Mouse (Mus musculus) hindbrain, embryonic 16.5 days (tissue): Measurements from ENCODE around the gene Gm44511. TPM values are rescaled to one million over a fixed set of nuclear protein-coding genes. Genes with fewer than 3 reads are reported as not detected.
"Not testable (repeated sequence)": the region's sequence is repeated elsewhere in the genome, so short reads cannot be mapped to it uniquely, and the experiment has no call there.

Source experiments
- ATAC-seq: fragments of 200-750 bp; cut with Nextera tagmentation; 2 replicates; pipeline ENCODE4 v1.8.0; 2017; ENCODE audit warnings: moderate TSS enrichment, moderate library complexity
- H3K27ac ChIP-seq: fragments of 300-500 bp; sonication (generic); 2 replicates; pipeline ENCODE4 v1.5.1; 2014; ENCODE audit warnings: low read depth, mild to moderate bottlenecking, control low read depth, low read length, moderate library complexity
- H3K27me3 ChIP-seq: fragments of 300-500 bp; sonication (generic); replicated peaks from 2 replicates; pipeline ENCODE4 v1.6.1; 2014; ENCODE audit warnings: low read length; ENCODE audit not compliant: control insufficient read depth, insufficient read depth
- H3K36me3 ChIP-seq: fragments of 300-500 bp; sonication (generic); 2 replicates; pipeline ENCODE4 v1.6.1; 2014; ENCODE audit warnings: mild to moderate bottlenecking, low read length, moderate library complexity, mixed read lengths; ENCODE audit not compliant: control insufficient read depth, insufficient read depth
- H3K4me1 ChIP-seq: fragments of 300-500 bp; sonication (generic); 2 replicates; pipeline ENCODE4 v1.6.1; 2014; ENCODE audit warnings: low read depth, low read length; ENCODE audit not compliant: control insufficient read depth, insufficient read depth
- H3K4me2 ChIP-seq: fragments of 300-500 bp; sonication (generic); 2 replicates; pipeline ENCODE4 v1.6.1; 2014; ENCODE audit warnings: mild to moderate bottlenecking, low read length, control low read depth, moderate library complexity
- H3K4me3 ChIP-seq: fragments of 300-500 bp; sonication (generic); 2 replicates; pipeline ENCODE4 v1.5.1; 2014; ENCODE audit warnings: mild to moderate bottlenecking, low read length, control low read depth, moderate library complexity
- H3K9ac ChIP-seq: fragments of 300-500 bp; sonication (generic); 2 replicates; pipeline ENCODE4 v1.6.1; 2014; ENCODE audit warnings: low read depth, mild to moderate bottlenecking, control low read depth, low read length, moderate library complexity
- H3K9me3 ChIP-seq: fragments of 300-500 bp; sonication (generic); 2 replicates; pipeline ENCODE4 v1.6.1; 2014; ENCODE audit warnings: mild to moderate bottlenecking, low read length, moderate library complexity; ENCODE audit not compliant: control insufficient read depth
- WGBS: fragments of 180-500 bp; shearing (Covaris S2); extraction: QIAGEN DNeasy Blood & Tissue Kit; methylation state at CpG from one replicate; pipeline ENCODE4 v1.1.7; 2014; 5-methylcytosine and 5-hydroxymethylcytosine counted together
- polyA plus RNA-seq: library from polyadenylated mRNA; unstranded; fragments of >200 nt; fragmentation: Nextera tagmentation; extraction: Ambion mirVana; gene quantifications from 2 replicates; pipeline ENCODE4 v1.2.1, GENCODE M21; 2015

The Gm44511 gene
- polyA plus RNA-seq, 1 experiment from 2014 or later = not detected

DNA sequence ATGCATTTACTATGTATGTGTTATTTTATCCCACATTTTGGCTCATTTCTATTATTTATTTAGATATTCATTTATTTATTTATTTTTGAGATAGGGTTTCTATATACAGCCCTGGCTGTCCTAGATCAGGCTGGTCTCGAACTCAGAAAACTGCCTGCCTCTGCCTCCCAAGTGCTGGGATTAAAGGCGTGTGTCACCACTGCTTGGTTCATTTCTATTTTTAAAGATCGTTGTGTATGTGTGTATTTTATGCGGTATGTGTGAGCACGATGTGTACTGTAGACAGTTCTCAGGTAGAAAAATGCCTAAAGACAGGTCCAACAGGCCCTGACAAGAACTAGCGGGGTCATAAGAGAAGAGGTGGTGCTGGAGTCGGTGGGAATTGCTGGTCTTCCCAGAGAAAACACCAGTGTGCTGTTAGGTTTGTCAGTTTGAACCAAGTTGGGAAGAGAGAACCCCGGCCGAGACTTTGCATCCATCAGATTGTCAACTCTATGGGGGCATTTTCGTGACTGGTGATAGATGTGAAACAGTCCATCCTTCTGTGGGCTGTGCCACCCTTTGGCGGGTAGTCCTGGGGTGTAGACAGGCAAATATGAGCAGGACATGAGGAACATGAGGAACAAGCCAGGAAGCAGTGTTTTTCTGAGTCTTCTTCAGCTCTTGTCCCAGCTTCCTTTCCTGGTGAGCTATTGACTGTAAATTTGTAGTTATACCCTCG lies 28.8 kb downstream of the Gm44511 start:
- Histone ChIP-seq H3K9ac (peak overlapping the region; percentile 61), H3K27ac (peak overlapping the region; percentile 30; the same call in 1 of the 2 replicates)
- WGBS = 77% methylated on average over 12 of the region's 12 CpGs

GRCm38 (mm10) chr6:128796321-128796955 lies 29.7 kb downstream of the Gm44511 start:
- no peak overlapping the region for H3K4me3 ChIP-seq
- H3K9ac ChIP-seq = no peak overlapping the region
- no peaks in the 10 kb centered on the region for H3K27me3 ChIP-seq
- WGBS = 80% methylated on average over 8 of the region's 8 CpGs
- H3K4me1 ChIP-seq = peaks cover 11% of the 10 kb centered on the region
- no peak overlapping the region for H3K27ac ChIP-seq
- H3K9me3 ChIP-seq = no peaks in the 10 kb centered on the region
- H3K4me2 ChIP-seq = no peak overlapping the region
- ATAC-seq = no peak
- H3K36me3 ChIP-seq = no peaks in the 10 kb centered on the region

More for the DNA sequence above, 28.8 kb downstream of the Gm44511 start:
- Histone ChIP-seq H3K4me3 (peak overlapping the region; percentile 58), H3K9me3 (no peaks in the 10 kb centered on the region), H3K36me3 (no peaks in the 10 kb centered on the region), H3K4me1 (peaks cover 11% of the 10 kb centered on the region), H3K4me2 (peak overlapping the region; percentile 82), H3K27me3 (no peaks in the 10 kb centered on the region)
- no peak for ATAC-seq

GRCm38 (mm10) chr6:128793734-128794133 lies 32.4 kb downstream of the Gm44511 start:
- H3K4me2 ChIP-seq = no peak overlapping the region
- no peak for ATAC-seq
- 56% methylated on average over 6 of the region's 6 CpGs for WGBS

GRCm38 (mm10) chr6:128790491-128790994 lies 35.6 kb downstream of the Gm44511 start:
- ATAC-seq, H3K9me3 ChIP-seq, H3K4me3 ChIP-seq, H3K36me3 ChIP-seq, H3K27me3 ChIP-seq, H3K4me1 ChIP-seq, H3K9ac ChIP-seq, H3K4me2 ChIP-seq, H3K27ac ChIP-seq: not testable (repeated sequence)
- WGBS = 84% methylated on average over 4 of the region's 4 CpGs

More at GRCm38 (mm10) chr6:128793734-128794133, 32.4 kb downstream of the Gm44511 start:
- H3K4me3 ChIP-seq = no peak overlapping the region
- peaks cover 11% of the 10 kb centered on the region for H3K4me1 ChIP-seq
- H3K27ac ChIP-seq = no peak overlapping the region
- H3K9ac ChIP-seq = no peak overlapping the region
- H3K36me3 ChIP-seq = no peaks in the 10 kb centered on the region
- no peaks in the 10 kb centered on the region for H3K9me3 ChIP-seq
- H3K27me3 ChIP-seq = no peaks in the 10 kb centered on the region

- no peak within 1 kb of the TSS for H3K4me2 ChIP-seq
- H3K36me3 ChIP-seq = no peaks in the 10 kb centered on the region
- H3K4me1 ChIP-seq = no peaks in the 10 kb centered on the region
- no peaks in the 10 kb centered on the region for H3K9me3 ChIP-seq
- no peak within 1 kb of the TSS for H3K9ac ChIP-seq
- ATAC-seq = no peak
- H3K27ac ChIP-seq = no peak within 1 kb of the TSS
- no peaks in the 10 kb centered on the region for H3K27me3 ChIP-seq
- 92% methylated on average over 2 of the region's 2 CpGs for WGBS
- no peak within 1 kb of the TSS for H3K4me3 ChIP-seq
Measured at GRCm38 (mm10) chr6:128789115-128789514, 37.0 kb downstream of the Gm44511 start, which contains the start of gene Klrb1c. Gene Klrb1c, minus strand, starts transcription at chr6:128789215.

DNA sequence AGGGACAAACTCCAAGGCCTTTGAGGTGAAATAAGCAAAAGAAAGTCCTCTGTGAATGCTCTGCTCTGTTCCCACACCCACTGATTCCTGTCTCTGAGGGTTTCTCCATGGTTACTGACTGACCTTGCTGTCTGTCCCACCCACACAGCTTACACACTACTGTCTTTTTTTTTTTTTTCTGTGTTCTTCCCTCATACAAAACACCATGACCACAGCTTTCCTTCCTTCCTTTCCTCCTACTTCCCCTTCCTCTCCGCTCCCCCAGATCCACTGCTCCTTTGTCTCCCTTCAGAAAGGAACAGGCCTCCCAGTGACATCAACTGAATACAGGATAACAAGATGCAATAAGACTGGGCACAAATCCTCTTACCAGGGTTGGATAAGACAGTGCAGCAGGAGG lies 37.6 kb downstream of the Gm44511 start:
- no peak overlapping the region for H3K27ac ChIP-seq
- H3K9ac ChIP-seq = no peak overlapping the region
- H3K4me2 ChIP-seq = no peak overlapping the region
- no peaks in the 10 kb centered on the region for H3K4me1 ChIP-seq
- H3K27me3 ChIP-seq = no peaks in the 10 kb centered on the region
- H3K4me3 ChIP-seq = no peak overlapping the region
- 77% methylated on average over 1 of the region's 1 CpGs for WGBS
- no peaks in the 10 kb centered on the region for H3K9me3 ChIP-seq
- ATAC-seq = no peak
- no peaks in the 10 kb centered on the region for H3K36me3 ChIP-seq

GRCm38 (mm10) chr6:128786396-128786795 lies 39.7 kb downstream of the Gm44511 start:
- not testable (repeated sequence) for H3K4me2 ChIP-seq, H3K4me3 ChIP-seq, H3K9ac ChIP-seq, H3K36me3 ChIP-seq, ATAC-seq, H3K9me3 ChIP-seq, H3K27me3 ChIP-seq, H3K27ac ChIP-seq, H3K4me1 ChIP-seq
- 88% methylated on average over 1 of the region's 1 CpGs for WGBS

DNA sequence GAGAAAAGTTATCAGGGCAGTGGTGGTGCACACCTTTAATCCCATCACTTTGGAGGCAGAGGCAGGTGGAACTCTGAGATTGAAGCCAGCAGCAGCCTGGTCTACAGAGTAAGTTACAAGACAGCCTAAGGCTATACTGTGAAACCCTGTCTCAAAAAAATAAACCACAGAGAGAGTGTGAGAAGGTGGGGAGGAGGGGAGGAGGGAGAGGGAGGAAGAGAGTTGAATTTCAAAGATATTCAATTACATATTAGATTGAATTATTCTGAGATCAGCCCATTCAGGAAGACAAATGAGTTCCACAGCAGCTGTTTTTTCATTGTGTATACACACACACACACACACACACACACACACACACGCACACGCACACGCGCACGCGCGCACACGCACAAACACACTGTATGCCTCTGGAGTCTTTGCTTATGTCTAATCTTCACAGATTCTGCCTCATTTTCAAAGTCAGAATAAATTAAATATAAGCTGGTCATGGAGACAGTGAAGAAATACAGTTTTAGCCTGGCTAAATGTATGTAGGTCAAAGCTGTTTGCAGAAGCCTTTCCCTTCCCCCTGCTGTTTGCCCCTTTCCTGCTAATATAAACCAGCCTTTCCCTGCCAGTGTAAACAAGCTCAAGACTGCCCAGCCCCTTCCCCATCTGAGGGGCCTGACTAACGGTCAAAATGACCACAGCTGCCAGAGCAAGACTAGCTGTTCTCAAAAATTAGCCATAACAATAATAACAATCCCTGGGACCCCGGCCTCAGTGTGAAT lies 56.4 kb downstream of the Gm44511 start:
- no peaks in the 10 kb centered on the region for H3K36me3 ChIP-seq
- no peak overlapping the region; the same call in 1 of the 2 replicates for H3K9ac ChIP-seq
- H3K4me2 ChIP-seq = no peak overlapping the region
- H3K4me1 ChIP-seq = no peaks in the 10 kb centered on the region; the same call in 1 of the 2 replicates
- no peaks in the 10 kb centered on the region for H3K27me3 ChIP-seq
- no peaks in the 10 kb centered on the region for H3K9me3 ChIP-seq
- H3K27ac ChIP-seq = no peak overlapping the region
- H3K4me3 ChIP-seq = no peak overlapping the region
- 72% methylated on average over 10 of the region's 10 CpGs for WGBS
- ATAC-seq = no peak

GRCm38 (mm10) chr6:128768047-128768446 lies 58.1 kb downstream of the Gm44511 start:
- WGBS = 74% methylated on average over 4 of the region's 4 CpGs
- Histone ChIP-seq H3K36me3 (no peaks in the 10 kb centered on the region), H3K4me3 (no peak overlapping the region), H3K27me3 (no peaks in the 10 kb centered on the region), H3K9ac (no peak overlapping the region), H3K9me3 (no peaks in the 10 kb centered on the region), H3K4me2 (no peak overlapping the region), H3K4me1 (peaks cover 2% of the 10 kb centered on the region; the same call in 1 of the 2 replicates), H3K27ac (no peak overlapping the region)
- no peak for ATAC-seq
